Mouse (Mus musculus): ENCODE data around the gene Slc6a19.

Slc6a19 gene

DNA sequence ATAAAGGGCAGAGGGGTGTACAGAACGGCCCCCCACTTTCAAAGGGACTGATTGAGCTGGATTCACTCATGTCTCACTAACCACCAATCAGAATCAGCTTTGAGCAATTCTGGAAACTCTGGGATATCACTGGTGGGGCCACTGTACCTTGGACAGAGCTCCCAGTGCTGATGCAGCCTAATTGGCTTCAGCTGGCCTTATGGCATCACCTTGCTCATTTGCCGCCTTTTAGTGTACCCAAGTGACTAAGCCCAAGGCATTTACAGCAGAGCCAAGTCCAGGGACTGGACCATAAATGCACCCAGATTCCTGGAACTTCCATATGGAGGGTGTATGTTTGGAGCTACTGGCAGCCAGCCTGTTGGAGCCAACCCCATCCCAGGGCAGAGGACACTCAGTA lies 45.7 kb downstream of the Slc6a19 start:
- DNase-seq (ENCODE audit: low read depth), result peak; percentile 16

DNA sequence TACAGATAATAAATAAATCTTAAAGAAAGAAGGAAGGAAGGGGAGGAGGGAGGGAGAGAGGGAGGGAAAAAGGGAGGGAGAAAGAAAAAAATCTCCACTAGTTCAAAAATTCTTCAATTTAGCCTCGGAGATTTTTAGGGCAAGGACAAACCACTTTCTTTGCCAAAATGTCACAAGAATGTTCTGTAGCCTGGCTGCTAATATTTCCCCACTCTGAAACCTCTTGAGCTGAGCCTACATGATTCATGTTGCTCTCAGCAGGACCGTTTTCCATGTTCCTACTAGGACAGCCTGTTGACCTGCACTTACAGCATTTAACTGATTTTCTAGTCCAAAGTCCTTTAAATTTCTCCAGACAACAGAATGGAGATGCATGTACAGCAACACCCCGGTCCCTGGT lies 49.7 kb downstream of the Slc6a19 start:
- no peak for DNase-seq (ENCODE audit: low read depth)

DNA sequence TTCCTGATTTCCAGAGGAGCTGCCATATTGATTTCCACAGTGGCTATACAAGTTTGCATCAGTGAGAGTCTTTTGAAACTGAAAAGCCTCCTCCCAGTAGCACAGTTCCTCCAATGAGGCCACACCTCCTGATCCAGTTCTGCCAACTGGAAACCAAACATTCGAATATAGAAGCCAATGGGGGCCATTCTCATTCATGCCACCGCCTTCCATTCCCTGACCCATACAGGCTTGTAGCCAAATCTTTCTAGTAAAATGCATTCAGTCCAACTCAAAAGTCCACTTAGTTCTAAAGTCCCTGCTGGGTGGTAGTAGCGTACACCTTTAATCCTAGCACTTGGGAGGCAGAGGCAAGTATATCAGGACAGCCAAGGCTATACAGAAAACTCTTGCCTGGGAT lies 51.4 kb downstream of the Slc6a19 start:
- DNase-seq (ENCODE audit: low read depth), result no peak

DNA sequence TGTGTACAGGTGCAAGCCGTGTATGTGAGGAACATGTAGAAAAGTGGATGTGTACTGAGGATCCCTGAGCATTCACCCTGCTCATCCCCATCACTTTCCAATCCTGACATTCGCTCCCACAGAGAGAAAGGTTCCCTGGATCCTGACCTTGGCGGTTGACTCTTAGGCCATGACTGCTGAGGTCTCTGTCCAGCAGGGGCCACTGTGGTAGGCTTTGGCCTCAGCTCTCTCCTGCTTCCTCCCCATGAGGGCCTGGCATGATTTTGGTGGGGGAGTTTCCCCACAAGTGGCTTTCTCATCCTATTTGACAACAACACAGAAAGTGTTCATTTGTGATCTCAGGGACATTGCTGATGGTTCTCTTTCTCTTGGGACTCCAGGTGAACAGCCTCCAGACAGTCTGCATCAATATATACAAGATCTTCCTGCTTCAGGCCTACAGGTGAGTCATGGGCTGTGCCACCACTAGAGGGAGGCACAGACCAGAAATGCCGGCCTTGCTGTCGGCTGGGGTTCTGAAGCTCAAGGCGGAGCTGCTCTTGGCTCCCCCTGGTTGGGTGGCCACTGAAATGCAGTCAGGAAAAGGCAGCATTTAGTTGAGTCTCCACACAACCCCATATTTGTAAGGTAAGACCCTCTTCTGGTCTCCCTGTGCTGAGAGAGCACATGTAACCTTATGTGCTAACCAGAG lies 58.1 kb downstream of the Slc6a19 start:
- DNase-seq (ENCODE audit: low read depth), result peak; percentile 78

DNA sequence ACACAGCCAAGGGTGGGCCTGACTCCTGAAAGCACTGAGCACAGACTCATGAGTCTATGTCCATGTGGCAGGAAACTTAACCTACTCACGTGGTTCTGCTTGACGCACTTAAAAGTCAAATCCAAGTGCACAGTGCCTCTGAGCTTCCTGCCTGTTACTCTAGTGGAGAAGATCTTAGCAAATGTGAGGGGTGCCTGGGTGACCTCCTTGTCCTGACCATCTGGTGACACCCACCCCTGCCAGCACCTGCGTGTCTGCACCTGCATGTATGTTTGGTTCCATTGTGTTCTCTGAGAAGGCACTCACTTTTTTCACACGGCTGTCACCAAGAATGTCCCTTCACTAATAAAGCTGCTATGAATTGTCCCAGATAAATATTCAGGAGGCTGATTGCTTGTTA lies 63.4 kb downstream of the Slc6a19 start:
- DNase-seq (ENCODE audit: low read depth), result no peak

DNA sequence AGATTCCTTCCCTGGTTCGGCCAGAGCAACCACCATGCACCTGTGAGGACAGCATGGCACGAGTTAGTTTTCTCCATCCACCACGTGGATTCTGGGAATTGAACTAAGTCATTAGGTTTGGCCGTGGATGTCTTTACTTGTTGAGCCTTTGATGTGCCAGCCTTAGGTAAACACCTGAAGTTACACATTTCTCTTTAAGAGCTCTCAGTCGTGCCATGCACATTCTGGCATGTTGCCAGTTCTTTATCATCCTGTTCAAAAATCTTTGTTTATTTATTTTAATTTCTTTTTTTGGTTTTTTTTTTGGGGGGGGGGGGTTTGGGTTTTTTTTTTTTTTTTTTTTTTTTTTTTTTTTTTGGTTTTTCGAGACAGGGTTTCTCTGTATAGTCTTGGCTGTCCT lies 66.8 kb downstream of the Slc6a19 start:
- peak; percentile 5 for DNase-seq (ENCODE audit: low read depth)

DNA sequence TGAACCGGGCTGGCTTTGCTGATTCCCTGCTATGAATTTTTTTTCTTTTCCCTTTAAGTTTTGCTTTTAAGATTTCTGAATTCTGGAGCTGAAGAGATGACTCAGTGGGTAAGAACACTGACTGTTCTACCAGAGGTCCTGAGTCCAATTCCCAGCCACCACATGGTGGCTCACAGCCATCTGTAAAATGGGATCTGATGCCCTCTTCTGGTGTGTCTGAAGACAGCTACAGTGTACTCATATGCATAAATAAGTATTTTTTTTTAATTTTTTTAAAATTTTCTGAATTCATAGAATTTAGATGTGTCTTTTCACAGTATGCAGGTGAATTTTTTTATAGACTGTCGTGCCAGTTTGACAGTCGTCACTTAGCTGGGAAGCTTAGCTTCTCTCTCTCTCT lies 72.8 kb downstream of the Slc6a19 start:
- DNase-seq (ENCODE audit: low read depth), result peak; percentile 48
